Mouse (Mus musculus): ENCODE measurements at regions not wholly inside any gene's neighbourhood (a gene's known extent, or its start where the extent isn't known, plus 50 kb on each side); places are given as distances from the start of the nearest gene placed in this dataset.
A peak's percentile ranks its signal among the peaks of the same experiment; 100 is the strongest.

DNA sequence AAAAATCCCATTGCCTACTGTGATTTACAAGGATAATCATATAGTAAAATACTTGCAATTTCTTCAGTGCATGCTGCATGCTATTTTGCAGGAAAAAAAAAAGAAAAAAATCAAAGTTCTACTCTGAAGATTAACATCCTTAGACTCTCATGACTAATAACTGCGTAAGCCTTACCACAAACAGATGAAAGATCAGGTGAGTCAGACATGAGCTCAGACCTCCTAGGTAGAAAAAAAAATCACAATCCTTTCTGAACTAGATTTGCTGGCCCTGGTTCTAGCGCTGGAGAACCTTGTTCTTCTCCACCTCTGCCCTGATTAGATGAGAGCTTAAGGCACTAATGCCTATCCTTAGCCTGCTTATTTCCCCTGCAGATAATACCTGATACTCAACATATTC is 96.1 kb upstream of the Snap25 start:
- DNase-seq (ENCODE audit: low spot score in 2 of 2): no peak
- intact Hi-C loops (cut with DNase I): no loop called here

- intact Hi-C loops (cut with DNase I): no loop called here
- no peak for DNase-seq (ENCODE audit: low spot score in 2 of 2)
Observed at GRCm38 (mm10) chr2:136618114-136618513, 95.1 kb upstream of the Snap25 start.

- no peak for DNase-seq (ENCODE audit: low spot score in 2 of 2)
Observed at GRCm38 (mm10) chr2:136620309-136620708, 92.9 kb upstream of the Snap25 start.

DNA sequence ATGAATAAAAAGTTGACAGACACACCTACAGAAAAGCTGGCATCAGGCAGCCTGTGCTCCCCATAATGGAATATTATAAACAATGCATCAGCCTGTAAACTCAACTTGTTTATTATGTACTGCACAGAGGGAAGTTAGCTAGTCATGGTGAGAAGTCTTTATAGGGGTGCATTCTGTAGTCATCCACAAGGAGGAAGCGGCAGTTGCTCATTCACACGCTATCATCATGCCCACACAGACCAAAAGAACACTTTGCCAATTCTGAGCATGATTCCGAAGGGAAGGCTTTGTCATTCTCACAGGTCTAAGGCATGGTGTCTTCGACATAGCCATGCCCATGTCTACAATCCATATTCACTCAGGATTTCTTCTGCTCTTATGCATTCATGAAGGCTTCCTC is 92.3 kb upstream of the Snap25 start:
- DNase-seq (ENCODE audit: low spot score in 2 of 2): peak in 1 of 2 experiments; percentile 9
- intact Hi-C loops (cut with DNase I): no loop called here

More at GRCm38 (mm10) chr2:136620309-136620708, 92.9 kb upstream of the Snap25 start:
- intact Hi-C loops (cut with DNase I): no loop called here

- intact Hi-C loops (cut with DNase I): no loop called here
- DNase-seq (ENCODE audit: low spot score in 2 of 2): no peak
Observed at GRCm38 (mm10) chr2:136623808-136624489, 89.3 kb upstream of the Snap25 start.

- intact Hi-C loops (cut with DNase I): no loop called here
- no peak for DNase-seq (ENCODE audit: low spot score in 2 of 2)
Observed at GRCm38 (mm10) chr2:136624490-136624850, 88.8 kb upstream of the Snap25 start.

DNA sequence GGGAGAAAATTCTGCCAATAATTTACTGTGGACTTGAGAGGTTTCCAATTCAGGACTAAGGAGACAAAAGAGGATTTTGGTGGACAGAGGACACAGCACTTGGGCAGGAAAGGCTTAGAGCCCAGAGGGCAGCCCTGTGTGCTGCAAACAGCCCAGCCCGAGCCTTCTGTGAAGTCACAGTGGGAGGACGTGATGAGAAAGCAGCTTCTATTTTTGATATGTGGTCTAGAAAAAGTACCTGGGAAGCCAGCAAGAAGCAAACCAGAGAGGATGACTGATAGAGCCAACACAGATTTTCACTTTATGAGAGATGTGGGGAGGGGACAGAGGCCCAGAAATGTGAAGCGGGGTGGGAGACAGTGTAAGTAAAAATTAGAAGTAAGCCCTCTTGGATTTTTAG is 66.3 kb upstream of the Snap25 start:
- peak; percentile 26 to 33 for DNase-seq (ENCODE audit: low spot score in 2 of 2)
- intact Hi-C loops (cut with DNase I): no loop called here

DNA sequence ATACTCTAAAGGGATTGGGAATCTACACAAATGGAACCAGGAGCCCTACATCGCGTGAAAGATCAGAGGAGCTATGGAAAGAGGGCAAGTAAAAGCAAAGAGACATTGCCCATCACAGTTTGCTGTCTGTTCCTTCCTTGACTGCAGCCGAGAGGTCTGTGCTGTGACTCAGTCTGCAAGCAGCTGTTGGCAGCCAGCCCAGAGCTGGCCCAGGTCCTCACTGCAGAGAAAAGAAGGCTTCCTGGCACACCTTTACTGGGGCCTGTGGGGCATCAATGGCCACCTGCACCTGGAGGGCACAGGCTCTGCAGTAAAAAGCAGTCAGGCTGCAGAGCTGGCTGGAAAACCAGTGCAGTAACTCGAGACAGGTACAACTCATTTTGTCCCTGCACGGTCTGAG is 64.6 kb upstream of the Snap25 start:
- peak in 1 of 2 experiments; percentile 25 for DNase-seq (ENCODE audit: low spot score in 2 of 2)
- intact Hi-C loops (cut with DNase I): no loop called here

- no peak for DNase-seq (ENCODE audit: low spot score in 2 of 2)
- intact Hi-C loops (cut with DNase I): no loop called here
Observed at GRCm38 (mm10) chr2:136650721-136651120, 62.5 kb upstream of the Snap25 start.

- no peak for DNase-seq (ENCODE audit: low spot score in 2 of 2)
- intact Hi-C loops (cut with DNase I): no loop called here
Observed at GRCm38 (mm10) chr2:136652206-136653003, 60.8 kb upstream of the Snap25 start.
